Mouse (Mus musculus) brain, embryonic 14.5 days (tissue): ENCODE measurements at regions not wholly inside any gene's neighbourhood (a gene's known extent, or its start where the extent isn't known, plus 50 kb on each side); places are given as distances from the start of the nearest gene placed in this dataset.

Source experiments
- CTCF ChIP-seq: fragments of 200-500 bp; IDR thresholded peaks from 2 replicates; pipeline ENCODE4 v1.5.1; 2012; ENCODE audit warnings: inconsistent platforms, mild to moderate bottlenecking, moderate library complexity, borderline replicate concordance; ENCODE audit not compliant: insufficient read depth, insufficient read length; ENCODE audit errors: extremely low read depth
- POLR2A ChIP-seq: fragments of 200-500 bp; IDR thresholded peaks from 2 replicates; pipeline ENCODE4 v1.6.1; 2012; ENCODE audit warnings: mild to moderate bottlenecking, inconsistent platforms, borderline replicate concordance; ENCODE audit not compliant: poor library complexity, insufficient read depth, insufficient read length, severe bottlenecking; ENCODE audit errors: extremely low read depth

DNA sequence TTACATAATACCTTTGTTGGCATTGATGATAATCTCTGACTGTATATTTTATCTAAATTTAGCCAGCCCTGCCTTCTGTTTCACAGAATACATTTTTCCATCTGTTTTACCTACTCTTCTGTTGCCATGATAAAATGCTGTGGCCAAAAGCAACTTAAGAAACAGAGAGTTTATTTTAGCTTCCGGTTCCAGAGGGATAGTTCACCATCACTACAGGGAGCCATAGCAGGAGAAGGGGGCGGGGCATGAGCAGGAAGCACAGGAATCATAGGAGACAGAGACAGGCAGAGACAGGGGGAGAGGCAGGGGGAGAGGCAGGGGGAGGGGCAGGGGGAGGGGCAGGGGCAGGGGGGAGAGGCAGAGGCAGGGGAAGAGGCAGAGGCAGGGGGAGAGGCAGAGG is 72.8 kb upstream of the Plcz1 start:
- TF ChIP-seq POLR2A (no peak), CTCF (no peak)
